ENCODE assay signal across 11 mouse cellular contexts in genomic region chr9:43491024-43491751, GRCm38 (mm10).
DNase-seq lines count a peak whose midpoint lies in the region; ATAC-seq and TF ChIP-seq lines count a peak whose summit lies in the region.
"Had no signal": no experiment of that assay in that cellular context is flagged by ENCODE, and none has a peak within 500 bp of the region (broad histone marks: within the 10 kb centered on the region; RNA-seq: fewer than 3 reads in every experiment).

No protein-coding gene starts in this region.

- peak; percentile 36 for TF ChIP-seq RAD21 in CH12.LX (IDR thresholded peaks at IDR 0.05; ENCODE audit: low read depth, low read length)

- H3K27me3 ChIP-seq in kidney, embryonic 14.5 days (ENCODE audit: control insufficient read depth, insufficient read depth, low read length): no peaks in the 10 kb centered on the region
- peaks cover 87% of the 10 kb centered on the region for H3K27me3 ChIP-seq in CH12.LX (replicated peaks)
- no peaks in the 10 kb centered on the region for H3K27me3 ChIP-seq in forebrain, embryonic 12.5 days
- H3K27me3 ChIP-seq: embryonic facial prominence, embryonic 12.5 days; hindbrain, embryonic 15.5 days had no signal

- no peak overlapping the region for H3K4me2 ChIP-seq in kidney, embryonic 14.5 days (replicated peaks; ENCODE audit: low read depth, low read length)
- no peak overlapping the region for H3K4me2 ChIP-seq in CH12.LX (ENCODE audit: insufficient read depth, low read depth, poor library complexity, severe bottlenecking)
- H3K4me2 ChIP-seq in forebrain, embryonic 12.5 days: no peak overlapping the region
- H3K4me2 ChIP-seq: embryonic facial prominence, embryonic 12.5 days; hindbrain, embryonic 15.5 days had no signal

- no peaks in the 10 kb centered on the region for H3K9me3 ChIP-seq in kidney, embryonic 14.5 days (ENCODE audit: control insufficient read depth, low read length)
- no peaks in the 10 kb centered on the region for H3K9me3 ChIP-seq in CH12.LX (replicated peaks; ENCODE audit: low read length)
- H3K9me3 ChIP-seq in forebrain, embryonic 12.5 days: no peaks in the 10 kb centered on the region
- H3K9me3 ChIP-seq: embryonic facial prominence, embryonic 12.5 days; hindbrain, embryonic 15.5 days; megakaryocyte, embryonic 14.5 days had no signal

- H3K4me1 ChIP-seq in kidney, embryonic 14.5 days (ENCODE audit: control insufficient read depth, insufficient read depth, low read length): peaks cover 7% of the 10 kb centered on the region; the same call in 1 of the 2 replicates
- H3K4me1 ChIP-seq in CH12.LX (ENCODE audit: control insufficient read depth in 1 of 2, insufficient read depth in 2 of 2): no peaks in the 10 kb centered on the region
- H3K4me1 ChIP-seq in forebrain, embryonic 12.5 days: peaks cover 12% of the 10 kb centered on the region
- H3K4me1 ChIP-seq: megakaryocyte, embryonic 14.5 days had no signal

- DNase-seq in cerebellum, adult 18-20 months: peak; percentile 12 to 14
- DNase-seq in cerebellum, adult 11-12 months: no peak
- peak; percentile 36 for DNase-seq in kidney, adult 18-20 months
- DNase-seq in CH12.LX (ENCODE audit: extremely low read depth): peak; percentile 24
- DNase-seq in kidney, adult 9 months: peak; percentile 82
- DNase-seq in urinary bladder, adult 18-20 months (ENCODE audit: low spot score in 2 of 2): no peak

- H3K36me3 ChIP-seq in kidney, embryonic 14.5 days (ENCODE audit: control insufficient read depth, insufficient read depth, low read length): no peaks in the 10 kb centered on the region
- H3K36me3 ChIP-seq in CH12.LX (replicated peaks in 1 of 2; ENCODE audit: control insufficient read depth in 1 of 2, insufficient read depth in 1 of 2, low read length in 1 of 2): no peaks in the 10 kb centered on the region
- H3K36me3 ChIP-seq in forebrain, embryonic 12.5 days (replicated peaks): no peaks in the 10 kb centered on the region
- H3K36me3 ChIP-seq: embryonic facial prominence, embryonic 12.5 days; hindbrain, embryonic 15.5 days had no signal

- no peak for ATAC-seq in kidney, embryonic 14.5 days (ENCODE audit: low FRiP score, low TSS enrichment)
- ATAC-seq in forebrain, embryonic 12.5 days (ENCODE audit: low FRiP score): no peak

- TF ChIP-seq EP300 in CH12.LX (IDR thresholded peaks at IDR 0.05; ENCODE audit: low read length): no peak

- no peak overlapping the region for H3K9ac ChIP-seq in kidney, embryonic 14.5 days (ENCODE audit: low read depth, low read length)
- no peak overlapping the region for H3K9ac ChIP-seq in CH12.LX (ENCODE audit: insufficient read depth, low read depth)
- no peak overlapping the region for H3K9ac ChIP-seq in forebrain, embryonic 12.5 days
- H3K9ac ChIP-seq: embryonic facial prominence, embryonic 12.5 days; hindbrain, embryonic 15.5 days had no signal

- H3K4me3 ChIP-seq in kidney, embryonic 14.5 days (ENCODE audit: low read length): no peak overlapping the region
- no peak overlapping the region for H3K4me3 ChIP-seq in CH12.LX (replicated peaks in 1 of 3; ENCODE audit: low read depth in 2 of 3, low read length in 2 of 3, poor library complexity in 1 of 3)
- H3K4me3 ChIP-seq in forebrain, embryonic 12.5 days (replicated peaks): no peak overlapping the region
- H3K4me3 ChIP-seq: embryonic facial prominence, embryonic 12.5 days; hindbrain, embryonic 15.5 days; megakaryocyte, embryonic 14.5 days had no signal

- no peak for TF ChIP-seq POLR2A in CH12.LX (IDR thresholded peaks at IDR 0.05; ENCODE audit: low read depth, low read length)

- dilution Hi-C loops in CH12.LX (cut with MboI; ENCODE audit: extremely low pct_ligation_motif_present, extremely low pct_unique_long_range_greater_than_20kb, low sequenced_read_pairs): no loop called here

- no peak overlapping the region for H3K27ac ChIP-seq in kidney, embryonic 14.5 days (ENCODE audit: low read depth, low read length)
- no peak overlapping the region for H3K27ac ChIP-seq in CH12.LX (ENCODE audit: insufficient read depth, low read depth)
- H3K27ac ChIP-seq in forebrain, embryonic 12.5 days: no peak overlapping the region
- H3K27ac ChIP-seq: embryonic facial prominence, embryonic 12.5 days; hindbrain, embryonic 15.5 days had no signal

- no peaks in the 10 kb centered on the region for H3K79me2 ChIP-seq in CH12.LX (replicated peaks; ENCODE audit: control insufficient read depth, extremely low read depth, insufficient read depth, poor library complexity, severe bottlenecking)

- 59% methylated on average over 12 of the region's 12 CpGs for WGBS in kidney, embryonic 14.5 days
- 73% methylated on average over 12 of the region's 12 CpGs for WGBS in forebrain, embryonic 12.5 days

- in situ Hi-C loops in CH12.LX (cut with MboI; ENCODE audit: low pct_ligation_motif_present, low pct_unique_long_range_greater_than_20kb, low sequenced_read_pairs): no loop called here

- peak; percentile 69 to 71 for TF ChIP-seq CTCF in CH12.LX (conservative IDR thresholded peaks at IDR 0.05 in 1 of 2, IDR thresholded peaks at IDR 0.05 in 1 of 2; ENCODE audit: low read depth in 2 of 2, low read length in 2 of 2)

TF ChIP-seq in CH12.LX, 34 proteins besides CTCF, POLR2A, EP300 and RAD21:
- TF ChIP-seq NELFE (IDR thresholded peaks at IDR 0.05; ENCODE audit: low read depth, low read length) (no peak), MYC (IDR thresholded peaks at IDR 0.05; ENCODE audit: low read depth, low read length) (no peak), IRF4 (IDR thresholded peaks at IDR 0.05; ENCODE audit: low read depth, low read length) (no peak), TBP (conservative IDR thresholded peaks at IDR 0.05; ENCODE audit: low read depth, low read length) (no peak), KAT2A (IDR thresholded peaks at IDR 0.05; ENCODE audit: insufficient replicate concordance, low read length) (no peak), SMC3 (IDR thresholded peaks at IDR 0.05; ENCODE audit: low read depth, low read length) (peak; percentile 67)

Comparison
In these comparisons a context has a peak if more than half of its experiments do, and no peak if none do; other contexts are left out.
1. DNase-seq: peak in cerebellum, adult 18-20 months (2 of 2), kidney, adult 18-20 months (single experiment), CH12.LX (single experiment) and kidney, adult 9 months (single experiment); none in cerebellum, adult 11-12 months (single experiment) and urinary bladder, adult 18-20 months (0 of 2).